Mouse (Mus musculus) hindbrain, embryonic 12.5 days (tissue): ENCODE measurements around the gene Bbs9. TPM values are rescaled to one million over a fixed set of nuclear protein-coding genes. Genes with fewer than 3 reads are reported as not detected.

Source experiments
- ATAC-seq: fragments of 200-750 bp; cut with Nextera tagmentation; 2 replicates; pipeline ENCODE4 v1.8.0; 2017; ENCODE audit warnings: moderate TSS enrichment; ENCODE audit not compliant: low FRiP score
- H3K27ac ChIP-seq: fragments of 300-500 bp; sonication (generic); 2 replicates; pipeline ENCODE4 v1.5.1; 2016; ENCODE audit warnings: mild to moderate bottlenecking
- H3K27me3 ChIP-seq: fragments of 300-500 bp; sonication (generic); 2 replicates; pipeline ENCODE4 v1.6.1; 2016; ENCODE audit warnings: mild to moderate bottlenecking
- H3K36me3 ChIP-seq: fragments of 300-500 bp; sonication (generic); 2 replicates; pipeline ENCODE4 v1.6.1; 2016; ENCODE audit warnings: mild to moderate bottlenecking
- H3K4me1 ChIP-seq: fragments of 300-500 bp; sonication (generic); 2 replicates; pipeline ENCODE4 v1.6.1; 2016
- H3K4me2 ChIP-seq: fragments of 300-500 bp; sonication (generic); replicated peaks from 2 replicates; pipeline ENCODE4 v1.6.1; 2016; ENCODE audit warnings: mild to moderate bottlenecking
- H3K4me3 ChIP-seq: fragments of 300-500 bp; sonication (generic); 2 replicates; pipeline ENCODE4 v1.5.1; 2016; ENCODE audit warnings: mild to moderate bottlenecking
- H3K9ac ChIP-seq: fragments of 300-500 bp; sonication (generic); 2 replicates; pipeline ENCODE4 v1.6.1; 2016; ENCODE audit warnings: mild to moderate bottlenecking, moderate library complexity
- H3K9me3 ChIP-seq: fragments of 300-500 bp; sonication (generic); replicated peaks from 2 replicates; pipeline ENCODE4 v1.6.1; 2016; ENCODE audit warnings: mild to moderate bottlenecking
- WGBS: fragments of 180-500 bp; shearing (Covaris S2); methylation state at CpG from one replicate; pipeline ENCODE4 v1.1.7; 2016; 5-methylcytosine and 5-hydroxymethylcytosine counted together
- polyA plus RNA-seq: library from polyadenylated mRNA; unstranded; fragments of >200 nt; fragmentation: Nextera tagmentation; extraction: Ambion mirVana; gene quantifications from 2 replicates; pipeline ENCODE4 v1.2.1, GENCODE M21; 2016

The Bbs9 gene
- polyA plus RNA-seq, 1 experiment from 2014 or later, result 19.5 TPM

DNA sequence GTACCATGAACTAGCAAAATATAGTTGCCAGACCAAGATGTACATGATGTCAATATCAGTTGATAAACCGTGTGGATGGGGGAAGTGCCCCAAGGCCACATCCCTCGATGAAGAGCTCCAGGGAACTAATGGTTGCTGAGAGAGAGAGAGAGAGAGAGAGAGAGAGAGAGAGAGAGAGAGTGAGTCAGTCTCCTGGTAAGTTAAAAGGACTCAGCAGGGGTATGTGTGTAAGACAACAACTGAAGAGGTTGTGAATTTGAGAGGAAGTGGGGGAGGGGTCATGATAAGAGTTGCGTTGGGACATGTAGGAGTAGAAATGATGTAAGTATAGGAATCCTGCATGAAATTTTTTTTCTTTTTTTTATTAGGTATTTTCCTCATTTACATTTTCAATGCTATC, 150.5 kb downstream of the Bbs9 start:
- Histone ChIP-seq H3K9ac (no peak overlapping the region), H3K27me3 (no peaks in the 10 kb centered on the region), H3K27ac (no peak overlapping the region), H3K4me2 (no peak overlapping the region), H3K36me3 (no peaks in the 10 kb centered on the region), H3K4me1 (no peaks in the 10 kb centered on the region), H3K4me3 (no peak overlapping the region), H3K9me3 (no peaks in the 10 kb centered on the region)
- ATAC-seq, result no peak
- WGBS, result 84% methylated on average over 3 of the region's 3 CpGs

DNA sequence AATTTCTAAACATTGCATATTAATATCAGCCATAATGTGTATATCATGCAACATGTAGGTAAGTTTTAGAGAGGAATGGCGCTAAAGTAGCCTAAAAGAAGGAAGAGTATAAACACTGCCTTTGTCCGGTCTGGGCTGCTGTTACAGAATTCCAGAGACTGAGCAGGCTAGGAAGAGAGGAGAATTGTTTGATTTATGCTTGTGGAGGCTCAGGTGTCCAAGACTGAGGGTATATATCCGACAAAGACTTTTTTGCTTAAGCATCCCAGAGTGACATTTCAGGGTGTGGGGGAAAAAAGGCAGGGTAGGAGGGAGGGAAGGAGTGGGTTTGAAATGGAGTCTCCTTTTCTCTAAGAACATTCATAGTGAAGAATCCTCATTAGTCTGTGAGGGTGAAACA, 152.4 kb downstream of the Bbs9 start:
- Histone ChIP-seq H3K27me3 (no peaks in the 10 kb centered on the region), H3K27ac (no peak overlapping the region), H3K4me1 (no peaks in the 10 kb centered on the region), H3K9ac (no peak overlapping the region), H3K36me3 (no peaks in the 10 kb centered on the region), H3K4me3 (no peak overlapping the region), H3K9me3 (no peaks in the 10 kb centered on the region), H3K4me2 (no peak overlapping the region)
- 80% methylated on average over 3 of the region's 3 CpGs for WGBS
- no peak for ATAC-seq

DNA sequence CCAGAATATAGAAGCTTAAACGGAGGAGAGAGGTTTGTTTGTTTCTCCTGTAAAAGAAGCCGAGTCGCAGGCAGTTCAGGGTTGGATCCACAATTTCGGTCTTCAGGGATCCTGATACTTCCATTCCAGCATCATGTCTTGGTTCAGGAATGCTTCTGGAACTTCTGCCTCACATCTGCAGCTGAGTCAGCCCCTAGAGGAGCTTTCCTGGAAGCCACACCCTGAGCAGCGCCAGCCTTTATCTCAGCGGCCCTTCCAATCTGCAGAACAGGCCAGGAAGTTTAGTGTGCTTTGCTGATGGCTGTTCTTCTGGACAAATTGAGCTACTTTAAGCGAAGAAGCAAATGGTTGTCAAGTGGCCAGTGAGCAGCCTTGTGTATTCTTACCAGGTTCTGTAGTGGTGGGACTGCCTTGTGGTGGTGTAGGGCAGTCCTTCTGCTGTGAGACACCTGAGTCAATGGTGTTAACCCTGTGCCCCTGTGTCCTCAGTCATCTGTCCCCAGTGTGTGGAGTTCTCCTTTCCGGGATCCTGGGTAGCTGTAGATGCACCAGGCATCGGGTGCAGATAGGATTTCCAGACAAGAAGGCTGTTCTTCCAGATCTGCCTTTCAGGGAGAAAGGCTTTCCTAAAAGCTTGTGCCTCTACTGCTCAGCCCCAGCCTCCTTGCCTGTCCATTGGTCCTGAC, 157.4 kb downstream of the Bbs9 start:
- H3K4me2 ChIP-seq, result no peak overlapping the region
- WGBS, result 92% methylated on average over 9 of the region's 9 CpGs
- no peak overlapping the region for H3K9ac ChIP-seq
- H3K27ac ChIP-seq, result no peak overlapping the region
- no peaks in the 10 kb centered on the region for H3K4me1 ChIP-seq
- no peak overlapping the region for H3K4me3 ChIP-seq
- no peaks in the 10 kb centered on the region for H3K9me3 ChIP-seq
- no peaks in the 10 kb centered on the region for H3K36me3 ChIP-seq
- no peak for ATAC-seq
- no peaks in the 10 kb centered on the region for H3K27me3 ChIP-seq

DNA sequence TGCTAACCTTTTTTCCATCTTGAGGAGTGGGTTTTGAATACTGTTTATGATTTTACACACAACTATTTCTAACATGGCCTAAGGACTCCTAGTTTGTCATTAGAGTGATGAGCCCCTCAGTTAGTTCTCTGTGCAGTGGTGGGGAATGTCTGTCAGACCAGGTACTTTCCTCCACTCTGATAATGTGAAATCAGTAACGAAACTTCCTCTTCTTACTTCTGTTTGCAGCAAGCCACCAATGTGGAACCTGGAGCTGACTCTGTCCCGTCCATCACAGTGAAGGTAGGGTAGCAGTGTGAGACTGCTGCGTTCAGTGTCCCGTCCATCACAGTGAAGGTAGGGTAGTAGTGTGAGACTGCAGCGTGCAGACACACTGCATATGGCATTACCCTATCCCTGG, 163.0 kb downstream of the Bbs9 start:
- Histone ChIP-seq H3K27ac (no peak overlapping the region), H3K36me3 (no peaks in the 10 kb centered on the region), H3K9me3 (no peaks in the 10 kb centered on the region), H3K4me2 (no peak overlapping the region), H3K4me3 (no peak overlapping the region), H3K4me1 (0 out of 2 replicates have a peak, but pooled peaks cover 5% of the 10 kb centered on the region), H3K9ac (no peak overlapping the region), H3K27me3 (no peaks in the 10 kb centered on the region)
- 92% methylated on average over 5 of the region's 5 CpGs for WGBS
- ATAC-seq, result no peak

DNA sequence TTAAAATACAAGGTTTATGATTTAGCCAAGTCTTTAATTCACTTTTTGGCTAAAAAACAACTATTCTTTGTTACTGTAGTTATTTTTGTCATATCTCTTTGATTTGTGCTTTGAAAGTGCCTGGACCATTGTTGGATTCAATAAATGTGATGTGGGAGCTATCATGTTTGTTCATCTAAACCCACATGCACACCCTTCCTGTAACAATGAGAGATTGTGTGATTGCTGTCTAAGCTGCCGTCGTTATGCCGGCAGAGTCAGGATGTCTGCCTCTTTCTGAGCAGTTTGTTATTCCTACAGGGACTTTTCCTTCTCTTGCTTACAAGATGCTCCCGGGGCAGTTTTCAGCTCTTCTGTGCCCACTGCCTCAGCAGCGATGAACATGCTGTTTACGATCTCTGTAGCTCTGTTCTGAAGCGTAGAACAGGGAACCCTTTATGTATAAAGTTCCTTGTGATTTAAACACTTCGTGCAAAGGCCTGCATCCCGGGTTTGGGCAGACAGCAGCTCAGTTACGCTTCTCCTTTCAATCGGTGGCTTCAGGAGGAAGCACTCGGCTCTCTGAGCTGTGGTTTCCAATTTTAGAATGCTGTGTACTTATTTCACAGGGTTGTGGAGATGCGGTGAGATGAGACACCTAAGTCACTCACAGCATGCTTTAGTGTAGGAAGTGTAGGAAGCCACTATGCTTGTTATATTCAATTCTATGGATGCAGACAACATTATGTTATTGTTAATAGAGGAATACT, 165.3 kb downstream of the Bbs9 start:
- Histone ChIP-seq H3K4me2 (no peak overlapping the region), H3K27ac (no peak overlapping the region), H3K36me3 (no peaks in the 10 kb centered on the region), H3K4me3 (no peak overlapping the region), H3K9ac (no peak overlapping the region), H3K4me1 (0 out of 2 replicates have a peak, but pooled peaks cover 5% of the 10 kb centered on the region), H3K9me3 (no peaks in the 10 kb centered on the region), H3K27me3 (no peaks in the 10 kb centered on the region)
- no peak for ATAC-seq
- WGBS, result 63% methylated on average over 13 of the region's 13 CpGs

DNA sequence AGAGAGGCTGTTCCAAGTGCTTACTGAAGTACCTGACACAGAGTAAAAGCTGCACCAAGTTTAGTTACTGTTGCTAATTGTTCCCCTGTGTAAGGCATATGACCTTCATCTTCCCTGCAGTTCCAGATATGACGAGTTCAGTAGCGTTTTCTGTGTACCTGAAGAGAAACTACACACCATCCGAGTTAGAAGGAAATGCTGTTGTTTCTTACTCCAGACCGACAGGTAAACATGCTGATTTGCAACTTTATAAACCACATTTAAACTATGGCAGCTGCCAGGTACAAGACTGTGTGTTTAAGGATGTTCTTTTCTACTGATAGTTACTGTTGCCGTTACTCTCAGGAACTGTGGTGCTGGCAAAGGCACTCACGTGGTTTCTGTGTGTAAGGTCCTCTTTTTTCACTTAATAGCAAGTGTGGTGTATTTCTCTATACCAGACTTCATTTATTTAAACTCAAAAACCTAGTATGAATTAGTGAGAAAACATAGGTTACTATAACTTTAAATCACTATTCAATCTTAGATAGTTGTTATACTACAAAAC, 170.4 kb downstream of the Bbs9 start:
- no peak overlapping the region for H3K9ac ChIP-seq
- H3K36me3 ChIP-seq, result no peaks in the 10 kb centered on the region
- 0 out of 2 replicates have a peak, but pooled peaks cover 3% of the 10 kb centered on the region for H3K4me1 ChIP-seq
- no peak for ATAC-seq
- H3K27me3 ChIP-seq, result no peaks in the 10 kb centered on the region
- H3K9me3 ChIP-seq, result peaks cover 3% of the 10 kb centered on the region; the same call in 1 of the 2 replicates
- no peak overlapping the region for H3K27ac ChIP-seq
- no peak overlapping the region for H3K4me2 ChIP-seq
- H3K4me3 ChIP-seq, result no peak overlapping the region
- 94% methylated on average over 6 of the region's 6 CpGs for WGBS

DNA sequence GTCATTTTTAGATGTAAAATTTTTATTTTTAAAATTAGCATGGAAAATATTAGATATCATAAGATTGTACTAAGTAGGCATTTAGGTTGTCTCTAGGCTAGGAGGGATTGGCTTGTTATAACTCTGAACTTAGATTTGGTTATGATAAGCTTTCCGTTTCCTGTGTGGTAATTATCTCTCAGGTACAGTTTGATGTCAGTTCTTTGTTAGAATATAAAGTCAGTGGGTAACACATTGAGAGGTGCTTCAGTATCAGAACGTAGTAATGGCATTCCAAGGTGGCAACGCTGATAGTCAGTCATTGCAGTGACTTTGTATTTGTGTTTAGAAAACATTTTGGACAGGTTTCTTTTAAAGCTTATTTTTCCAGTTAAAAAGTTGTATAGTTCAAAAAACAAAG, 170.9 kb downstream of the Bbs9 start:
- 91% methylated on average over 3 of the region's 3 CpGs for whole genome bisulfite sequencing
- Histone ChIP-seq H3K9ac (no peak overlapping the region), H3K9me3 (peaks cover 3% of the 10 kb centered on the region; the same call in 1 of the 2 replicates), H3K27ac (no peak overlapping the region), H3K4me1 (no peaks in the 10 kb centered on the region), H3K27me3 (no peaks in the 10 kb centered on the region), H3K36me3 (no peaks in the 10 kb centered on the region), H3K4me3 (no peak overlapping the region), H3K4me2 (no peak overlapping the region)
- ATAC-seq, result no peak

DNA sequence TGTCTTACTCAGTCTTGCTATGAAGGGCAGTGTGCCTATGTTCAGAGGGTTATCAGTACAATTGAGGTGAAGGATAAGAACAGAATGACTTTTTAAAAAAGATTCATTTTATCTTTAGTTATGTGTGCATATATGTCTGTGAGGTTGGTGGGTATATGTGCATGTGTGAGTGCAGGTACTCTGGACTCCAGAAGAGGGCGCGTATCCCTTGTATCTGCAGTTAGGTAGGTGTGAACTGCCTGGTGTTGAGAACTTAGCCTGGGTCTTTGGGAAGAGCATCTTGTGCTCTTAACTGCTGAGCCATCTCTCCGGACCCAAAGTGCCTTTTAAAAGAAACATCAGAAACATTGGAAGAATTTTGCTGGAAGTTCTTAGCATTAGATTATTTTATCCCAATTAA, 172.6 kb downstream of the Bbs9 start:
- H3K36me3 ChIP-seq, result no peaks in the 10 kb centered on the region
- ATAC-seq, result no peak
- no peak overlapping the region for H3K27ac ChIP-seq
- H3K4me3 ChIP-seq, result no peak overlapping the region
- H3K9ac ChIP-seq, result no peak overlapping the region
- no peaks in the 10 kb centered on the region for H3K4me1 ChIP-seq
- H3K4me2 ChIP-seq, result no peak overlapping the region
- H3K9me3 ChIP-seq, result peaks cover 3% of the 10 kb centered on the region; the same call in 1 of the 2 replicates
- WGBS, result 91% methylated on average over 3 of the region's 3 CpGs
- H3K27me3 ChIP-seq, result no peaks in the 10 kb centered on the region

DNA sequence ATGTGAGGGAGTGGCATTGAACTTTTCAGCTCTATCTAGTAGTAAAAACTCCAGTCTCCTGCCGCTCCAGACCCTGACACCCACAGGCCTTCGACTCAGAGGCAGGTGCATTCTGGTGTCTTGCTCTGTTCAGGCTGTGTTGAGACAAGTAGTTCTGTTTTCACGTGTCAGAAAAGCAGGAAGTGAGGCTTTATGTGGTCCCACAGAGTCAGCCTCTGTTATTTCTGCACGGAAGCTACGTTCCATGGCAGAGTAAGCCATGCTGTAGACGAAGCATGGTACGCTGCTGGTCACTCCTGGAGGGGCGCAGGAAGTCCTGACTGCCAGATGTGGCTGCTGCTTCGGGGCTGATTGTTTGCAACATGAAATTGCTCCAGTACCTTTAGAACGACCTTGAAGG, 174.1 kb downstream of the Bbs9 start:
- ATAC-seq, result no peak
- WGBS, result 88% methylated on average over 10 of the region's 10 CpGs
- Histone ChIP-seq H3K9me3 (peaks cover 3% of the 10 kb centered on the region; the same call in 1 of the 2 replicates), H3K27me3 (no peaks in the 10 kb centered on the region), H3K9ac (no peak overlapping the region), H3K4me2 (no peak overlapping the region), H3K27ac (no peak overlapping the region), H3K36me3 (no peaks in the 10 kb centered on the region), H3K4me3 (no peak overlapping the region), H3K4me1 (no peaks in the 10 kb centered on the region)

DNA sequence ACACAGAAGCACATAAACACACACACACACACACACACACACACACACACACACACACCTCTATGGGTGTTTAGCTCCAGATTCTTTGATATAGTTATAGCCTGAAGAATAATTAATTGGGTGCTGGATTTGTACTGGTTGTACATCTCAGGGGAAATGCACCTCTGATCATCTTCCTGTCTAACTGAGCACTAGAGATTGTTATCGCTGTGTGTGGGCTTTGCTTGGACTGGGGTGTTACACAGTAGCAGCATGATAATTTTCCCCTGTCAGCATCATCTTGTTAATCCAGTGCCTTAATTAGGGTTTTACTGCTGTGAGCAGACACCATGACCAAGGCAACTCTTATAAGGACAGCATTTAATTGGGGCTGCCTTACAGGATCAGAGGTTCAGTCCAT, 175.3 kb downstream of the Bbs9 start:
- ATAC-seq, result no peak
- H3K36me3 ChIP-seq, result no peaks in the 10 kb centered on the region
- 84% methylated on average over 1 of the region's 1 CpGs for WGBS
- H3K4me2 ChIP-seq, result no peak overlapping the region
- H3K27me3 ChIP-seq, result no peaks in the 10 kb centered on the region
- H3K4me1 ChIP-seq, result no peaks in the 10 kb centered on the region
- no peak overlapping the region for H3K4me3 ChIP-seq
- H3K9ac ChIP-seq, result no peak overlapping the region
- H3K9me3 ChIP-seq, result peaks cover 3% of the 10 kb centered on the region; the same call in 1 of the 2 replicates
- no peak overlapping the region for H3K27ac ChIP-seq

DNA sequence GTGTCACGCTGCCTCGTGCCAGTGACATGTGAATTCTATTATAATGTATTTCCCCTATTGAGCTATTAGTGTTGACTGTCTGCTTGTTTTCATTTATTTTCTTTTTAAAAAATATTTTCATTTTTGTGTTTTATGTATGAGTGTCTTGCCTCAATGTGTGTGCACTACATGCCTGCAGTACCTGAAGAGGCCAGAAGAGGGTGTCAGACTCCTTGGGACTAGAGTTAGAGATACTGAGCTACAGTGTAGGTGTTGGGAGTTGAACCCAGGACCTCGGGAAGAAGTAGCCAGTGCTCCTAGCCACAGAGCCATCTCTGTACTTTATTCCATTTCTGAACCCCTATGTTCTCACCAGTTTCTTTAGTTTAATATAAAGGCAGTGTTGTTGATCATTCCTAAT, 176.1 kb downstream of the Bbs9 start:
- WGBS, result 89% methylated on average over 3 of the region's 3 CpGs
- H3K36me3 ChIP-seq, result no peaks in the 10 kb centered on the region
- H3K27me3 ChIP-seq, result no peaks in the 10 kb centered on the region

DNA sequence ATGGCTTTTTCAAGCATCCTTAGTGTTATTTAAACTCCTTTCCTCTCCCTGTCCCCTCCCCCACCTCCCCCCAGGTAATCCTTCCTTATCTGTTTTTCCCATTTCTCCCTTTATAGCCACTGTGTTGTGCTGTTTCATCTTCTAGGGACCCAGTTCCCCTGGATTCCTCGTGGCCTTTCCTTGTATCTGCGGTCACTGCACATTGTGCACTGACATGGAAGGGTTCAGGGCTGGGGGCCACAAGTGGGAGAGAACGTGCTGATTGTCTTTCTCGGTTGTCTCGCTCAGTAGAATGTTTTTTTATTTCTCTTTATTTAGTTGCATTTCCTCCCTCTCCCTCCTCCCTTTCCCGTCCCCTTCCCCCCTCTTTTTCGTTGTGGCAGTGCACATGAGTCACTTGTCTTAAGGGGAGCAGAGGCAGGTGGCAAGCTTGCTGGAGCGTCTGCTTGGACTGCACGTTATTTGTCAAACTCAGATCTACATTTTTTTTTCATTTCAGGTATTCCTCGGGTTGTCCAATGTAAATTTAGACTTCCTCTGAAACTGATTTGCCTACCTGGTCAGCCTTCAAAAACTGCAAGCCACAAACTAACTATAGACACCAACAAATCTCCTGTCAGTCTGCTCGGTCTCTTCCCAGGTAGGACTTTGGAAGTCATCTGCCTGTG, 179.3 kb downstream of the Bbs9 start:
- Histone ChIP-seq H3K36me3 (no peaks in the 10 kb centered on the region), H3K27ac (no peak overlapping the region), H3K4me2 (no peak overlapping the region), H3K9ac (no peak overlapping the region), H3K4me3 (no peak overlapping the region), H3K9me3 (no peaks in the 10 kb centered on the region), H3K4me1 (no peaks in the 10 kb centered on the region), H3K27me3 (no peaks in the 10 kb centered on the region)
- WGBS, result 71% methylated on average over 11 of the region's 11 CpGs
- no peak for ATAC-seq

More for the DNA sequence above, 176.1 kb downstream of the Bbs9 start:
- Histone ChIP-seq H3K27ac (no peak overlapping the region), H3K4me1 (no peaks in the 10 kb centered on the region), H3K9ac (no peak overlapping the region), H3K9me3 (peaks cover 3% of the 10 kb centered on the region; the same call in 1 of the 2 replicates), H3K4me2 (no peak overlapping the region), H3K4me3 (no peak overlapping the region)
- no peak for ATAC-seq
